Mouse (Mus musculus) monocyte, adult 2 months (primary cell): ENCODE results near the gene Hmgn2.

Experiments
- DNase-seq, 2 experiments: peaks; one replicate each; pipeline ENCODE4 v3.0.0; 2022; ENCODE audit warnings: low spot score in 2 of 2, low read depth in 1 of 2

The Hmgn2 gene

DNA sequence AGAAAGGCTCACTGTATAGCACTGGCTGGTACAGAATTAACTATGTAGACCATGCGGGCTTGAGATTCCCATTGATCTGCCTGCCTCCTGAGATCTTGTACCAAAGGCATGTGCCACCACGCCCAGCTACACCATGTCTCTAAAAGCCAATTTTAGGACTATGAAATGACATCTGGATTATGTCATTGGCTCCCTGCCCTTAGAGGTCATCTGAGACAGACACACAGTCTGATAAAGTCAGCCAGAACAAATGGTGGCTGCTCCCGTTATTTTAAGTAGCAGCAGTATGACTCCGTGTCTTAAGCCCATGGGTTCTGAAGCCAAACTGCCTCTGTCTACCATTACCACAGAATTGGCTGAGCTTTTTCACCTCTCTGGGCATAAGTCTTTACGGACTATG is 12.0 kb upstream of the Hmgn2 start:
- no peak for DNase-seq

DNA sequence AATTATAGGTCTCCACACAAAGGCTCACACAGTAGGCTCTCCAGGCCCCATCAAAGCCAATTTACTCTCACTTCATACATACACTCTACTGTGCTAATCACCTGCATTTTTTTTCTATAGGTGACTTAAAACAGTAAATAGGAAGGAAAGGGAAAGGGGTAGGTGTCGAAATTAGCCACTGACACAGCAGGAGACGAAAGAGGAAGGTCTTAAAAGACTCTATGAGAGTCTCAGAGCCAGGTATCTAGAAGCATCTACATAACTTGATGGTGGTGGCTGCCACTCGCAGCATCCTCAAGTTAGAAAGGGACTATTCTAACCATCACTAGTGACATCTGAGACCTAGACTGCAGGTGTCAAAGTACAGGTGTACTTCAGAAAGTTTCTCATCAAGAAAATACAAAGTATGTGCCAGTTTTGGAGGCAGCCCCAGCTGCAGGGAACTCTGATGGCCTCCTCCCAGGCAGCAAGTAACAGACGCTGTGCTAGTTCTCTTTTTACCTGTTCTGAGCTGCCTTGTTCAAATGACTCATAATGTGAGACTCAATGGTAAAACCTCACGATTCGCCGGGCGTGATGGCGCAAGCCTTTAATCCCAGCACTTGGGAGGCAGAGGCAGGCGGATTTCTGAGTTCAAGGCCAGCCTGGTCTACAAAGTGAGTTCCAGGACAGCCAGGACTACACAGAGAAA is 9.7 kb upstream of the Hmgn2 start:
- DNase-seq = no peak

DNA sequence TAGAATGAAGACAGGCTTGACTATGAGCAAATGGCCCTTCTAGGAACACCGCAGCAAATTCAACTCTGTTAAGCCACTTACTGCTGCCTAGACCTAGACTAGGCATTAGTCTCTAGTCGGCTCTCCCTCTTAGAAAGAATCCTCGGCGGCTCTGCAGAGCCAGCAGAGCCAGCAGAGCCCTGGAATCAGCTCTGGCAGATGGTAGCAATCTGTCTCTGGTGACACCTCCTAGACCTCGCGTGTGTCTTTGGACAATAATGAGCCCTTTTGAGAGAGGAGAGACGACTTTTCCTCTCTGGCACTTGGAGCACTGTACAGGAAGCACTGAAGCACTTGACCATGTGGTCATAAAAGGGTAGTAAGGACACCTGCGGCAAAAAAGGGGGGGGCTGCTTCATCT is 3.3 kb upstream of the Hmgn2 start:
- no peak for DNase-seq

DNA sequence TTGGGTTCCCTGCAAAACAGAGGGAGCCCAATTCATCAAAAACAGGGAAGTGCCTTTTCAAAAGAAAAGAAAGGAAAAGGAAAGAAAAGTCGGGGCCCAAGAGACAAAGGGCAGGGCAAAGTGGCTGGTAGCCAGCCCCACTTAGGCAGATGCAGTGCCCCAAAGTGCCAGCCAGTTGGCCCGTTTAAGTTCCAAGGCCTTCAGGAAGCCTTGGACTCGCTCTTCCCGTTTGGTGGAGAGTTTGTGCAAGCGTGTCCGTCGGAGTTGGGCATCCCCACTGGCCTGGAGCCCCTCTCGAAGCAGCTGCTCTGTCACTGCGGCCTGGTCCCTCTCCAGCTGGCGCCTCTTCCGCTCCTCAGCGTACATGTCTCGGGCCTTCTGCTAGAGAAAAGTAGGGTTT is 2.4 kb upstream of the Hmgn2 start:
- no peak for DNase-seq

DNA sequence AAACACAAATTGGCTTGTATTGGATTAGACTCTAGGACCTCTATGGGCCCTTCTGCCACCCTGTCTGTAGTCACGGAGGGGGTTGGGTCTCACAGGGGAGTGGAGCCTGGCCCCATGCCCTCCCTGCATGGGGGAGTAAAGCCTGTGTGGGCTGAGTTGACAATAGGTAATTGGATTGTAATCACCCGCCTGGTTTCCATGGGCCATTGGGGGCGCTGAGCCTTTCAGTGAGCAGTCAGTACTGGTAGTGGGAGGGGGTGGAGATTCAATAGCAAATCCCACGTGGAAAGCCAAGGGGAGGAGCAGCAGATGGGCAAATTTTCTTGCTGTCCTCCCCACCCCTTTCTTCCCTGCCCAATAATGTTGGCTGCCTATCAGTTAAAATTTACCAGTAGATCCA is 1.7 kb upstream of the Hmgn2 start:
- no peak for DNase-seq

DNA sequence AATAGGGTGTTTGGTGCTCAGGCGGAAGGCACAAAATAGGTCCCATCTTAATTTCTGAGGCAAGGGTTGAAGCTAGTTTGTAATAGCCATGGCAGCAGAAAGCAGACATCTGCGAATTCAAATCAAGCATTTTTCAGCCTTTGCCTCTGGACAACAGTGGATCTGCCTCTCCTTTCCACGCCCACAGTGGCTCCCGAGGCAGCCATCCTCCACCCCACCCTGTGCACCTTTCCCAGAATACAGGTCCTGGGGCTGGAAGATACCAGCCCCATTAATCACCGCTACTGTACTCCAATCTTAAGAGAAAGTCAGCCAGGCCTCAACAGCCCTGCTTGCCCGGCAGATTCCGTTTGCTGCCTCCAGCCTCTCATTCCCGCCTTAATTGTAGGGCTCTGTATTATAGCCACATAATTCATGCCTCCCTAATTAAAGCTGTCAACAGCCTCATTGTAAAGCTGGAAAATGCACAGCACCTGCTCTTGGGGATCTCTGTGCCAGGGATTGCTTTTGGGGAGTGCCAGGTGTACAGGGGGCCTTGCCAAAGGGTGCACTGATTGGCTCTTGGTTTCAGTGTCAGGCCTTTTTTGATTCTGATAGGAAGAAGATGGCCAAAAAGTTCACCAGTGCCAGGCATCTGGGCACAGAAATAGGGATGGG is 792 bp upstream of the Hmgn2 start:
- DNase-seq = no peak

DNA sequence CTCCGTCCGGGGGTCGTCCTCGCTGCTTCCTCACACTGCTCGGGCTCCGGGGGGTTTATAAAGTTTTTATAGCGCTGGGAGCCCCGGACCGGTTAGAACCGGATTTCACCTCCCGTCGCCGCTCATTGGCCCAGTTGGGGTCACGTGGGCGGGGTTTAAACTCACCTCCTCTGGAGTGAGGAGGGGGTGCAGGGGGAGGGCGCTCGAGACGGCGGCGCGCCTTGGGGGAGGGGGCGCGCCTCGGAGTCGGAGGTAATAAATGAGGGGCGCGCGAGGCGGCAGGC is 642 bp downstream of the Hmgn2 start:
- DNase-seq = peak; percentile 70 to 76

DNA sequence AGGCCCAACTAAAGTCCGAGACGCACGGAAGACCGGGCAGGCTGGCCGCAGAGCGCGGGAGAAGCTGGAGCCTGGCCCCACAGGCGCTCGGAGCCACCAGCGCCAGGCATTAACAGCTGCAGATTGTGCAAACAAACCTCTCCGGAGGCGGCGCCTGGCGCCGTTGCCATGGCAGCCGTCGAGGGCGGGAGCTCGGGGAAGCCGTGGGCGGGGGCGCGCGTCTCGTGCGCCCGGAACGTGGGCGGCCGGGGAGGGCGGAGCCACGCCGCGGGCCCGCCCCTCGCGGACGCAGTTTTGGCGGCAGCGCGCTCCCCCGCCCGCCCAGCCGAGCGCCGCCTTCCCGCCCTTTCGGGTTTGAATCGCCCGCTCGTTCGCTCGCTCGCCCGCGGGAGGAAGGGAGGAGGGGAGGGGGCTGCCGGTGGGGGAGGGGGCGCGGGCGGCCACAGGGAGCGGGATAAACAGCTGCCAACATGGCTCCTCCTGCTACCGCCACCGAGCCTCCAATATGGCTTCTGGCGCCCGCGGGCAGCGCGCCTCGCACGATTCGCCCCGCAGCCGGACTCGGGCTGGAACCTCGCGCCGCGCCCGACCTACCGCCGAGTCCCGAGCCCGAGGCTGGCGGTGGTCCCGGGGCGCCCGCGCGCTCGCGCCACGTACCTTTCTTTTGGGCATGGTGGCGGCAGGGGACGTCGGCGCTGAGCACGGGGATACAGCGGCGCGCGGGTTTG is 1.1 kb downstream of the Hmgn2 start:
- peak; percentile 84 to 96 for DNase-seq

DNA sequence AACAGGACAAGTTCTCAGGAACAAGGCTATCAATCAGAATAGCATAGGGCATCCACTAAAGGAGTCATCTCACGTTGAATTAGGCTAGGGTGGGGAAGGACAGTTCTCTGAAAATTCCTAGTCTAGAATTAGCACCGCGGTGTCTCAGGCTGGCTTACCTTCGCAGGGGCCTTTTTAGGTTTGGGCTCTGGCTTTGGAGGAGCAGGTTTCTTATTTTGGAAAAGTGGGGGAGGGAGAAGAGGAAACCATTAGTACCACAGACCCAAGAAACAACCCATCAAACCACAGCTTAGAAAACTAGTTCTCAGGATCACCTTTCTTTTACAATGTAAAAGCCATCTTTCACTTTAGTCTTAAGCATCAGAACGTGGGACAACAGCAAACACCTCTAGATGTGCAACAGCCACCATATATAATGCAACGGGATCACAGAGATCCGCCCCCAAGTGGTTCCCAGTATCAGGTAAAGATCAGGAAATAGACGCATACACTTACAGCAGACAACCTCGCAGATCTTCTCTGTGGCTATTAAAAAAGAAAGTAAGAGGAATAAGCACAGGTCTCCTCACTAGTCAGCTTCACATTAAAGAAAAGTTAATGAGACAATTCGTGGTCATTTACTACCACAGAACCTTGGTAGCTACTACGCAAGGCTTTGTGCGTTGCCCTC is 2.0 kb downstream of the Hmgn2 start:
- DNase-seq = no peak

DNA sequence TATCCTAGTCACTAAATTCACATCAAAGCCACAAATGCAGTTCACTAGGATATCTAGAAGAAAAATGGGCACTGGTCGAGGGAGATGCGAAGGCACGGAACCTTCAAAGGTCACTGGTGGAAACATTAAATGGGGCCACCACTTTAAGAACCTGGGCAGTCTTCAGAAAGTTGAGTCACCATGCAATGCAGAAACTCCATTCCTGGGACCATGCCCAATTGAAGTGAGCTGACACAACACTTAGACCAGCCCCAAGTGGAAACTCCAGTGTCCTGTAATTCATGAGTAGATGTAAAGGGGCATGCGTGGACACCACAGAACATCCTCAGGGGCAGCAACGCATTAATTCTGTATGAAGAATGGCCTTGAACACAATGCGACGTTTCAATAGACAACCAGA is 5.9 kb downstream of the Hmgn2 start:
- no peak for DNase-seq

DNA sequence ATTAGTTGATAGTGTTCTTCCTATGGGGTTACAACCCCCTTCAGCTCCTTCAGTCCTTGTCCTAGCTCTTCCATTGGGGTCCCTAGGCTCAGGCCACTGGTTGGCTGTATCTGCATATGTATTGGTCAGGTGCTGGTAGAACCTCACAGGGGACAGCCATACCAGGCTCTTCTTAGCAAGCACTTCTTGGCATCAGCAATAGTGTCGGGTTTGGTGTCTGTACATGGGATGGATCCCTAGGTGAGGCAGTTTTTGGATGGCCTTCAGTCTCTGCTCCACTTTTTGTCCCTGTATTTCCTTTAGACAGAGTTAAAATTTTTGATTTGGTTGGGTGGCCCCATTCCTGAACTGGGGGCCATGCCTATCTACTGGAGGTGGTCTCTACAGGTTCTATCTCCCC is 9.6 kb downstream of the Hmgn2 start:
- no peak for DNase-seq

DNA sequence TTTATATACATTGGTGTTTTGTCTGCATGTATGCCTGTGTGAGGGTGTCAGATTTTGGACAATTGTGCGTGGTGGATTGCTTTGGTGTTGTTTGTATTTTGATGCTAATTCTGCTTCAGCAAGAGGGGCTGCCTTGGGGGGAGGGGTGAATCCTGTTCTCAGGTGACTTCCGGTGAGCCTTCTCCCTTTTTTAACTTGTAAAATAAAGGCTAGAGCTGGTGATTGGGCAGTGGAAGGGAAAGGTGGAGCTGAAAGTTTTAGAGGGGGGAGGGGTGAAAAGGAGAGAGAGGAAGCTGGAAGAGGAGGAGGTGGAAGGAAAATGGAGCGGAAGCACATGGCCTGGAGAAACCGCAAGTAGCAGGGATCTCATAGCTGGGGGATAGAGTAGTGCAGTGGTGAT is 12.1 kb downstream of the Hmgn2 start:
- DNase-seq = no peak

DNA sequence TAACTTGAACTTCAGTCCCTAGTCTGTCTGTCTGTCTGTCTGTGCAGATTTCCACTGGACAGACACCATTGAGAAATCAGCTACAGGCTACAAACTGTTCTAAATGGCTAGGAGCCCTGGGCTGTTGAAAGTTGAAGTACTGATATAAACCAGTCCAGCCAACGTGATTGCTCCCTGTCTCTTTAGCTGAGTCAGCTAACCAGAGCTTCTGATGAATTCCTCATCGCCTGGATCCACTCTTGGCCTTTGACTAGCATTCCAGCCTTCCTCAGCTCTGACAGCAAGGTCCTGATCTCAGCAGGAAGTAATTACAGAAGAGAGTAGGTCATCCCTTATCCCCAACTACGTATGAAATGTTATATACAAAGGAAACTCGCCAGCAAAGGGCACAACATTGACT is 21.7 kb downstream of the Hmgn2 start:
- DNase-seq = no peak

DNA sequence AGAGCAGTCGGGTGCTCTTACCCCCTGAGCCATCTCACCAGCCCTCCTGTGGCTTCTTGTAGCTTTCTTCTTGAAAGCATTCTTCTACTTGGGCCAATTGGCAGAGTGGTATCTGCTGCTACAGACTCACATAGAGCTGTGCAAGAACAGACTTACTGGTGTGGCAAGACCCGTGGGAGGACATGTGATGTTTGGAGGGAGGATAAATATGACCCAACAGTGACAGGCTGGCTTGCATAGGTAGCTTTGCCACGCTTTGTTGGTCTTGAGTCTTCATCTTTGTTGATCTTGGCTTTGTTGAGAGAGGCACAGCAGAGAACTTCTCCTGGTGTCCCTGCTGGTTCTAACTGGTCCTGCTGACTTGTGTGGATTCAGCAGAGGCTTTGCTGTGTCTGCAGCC is 24.7 kb downstream of the Hmgn2 start:
- no peak for DNase-seq

DNA sequence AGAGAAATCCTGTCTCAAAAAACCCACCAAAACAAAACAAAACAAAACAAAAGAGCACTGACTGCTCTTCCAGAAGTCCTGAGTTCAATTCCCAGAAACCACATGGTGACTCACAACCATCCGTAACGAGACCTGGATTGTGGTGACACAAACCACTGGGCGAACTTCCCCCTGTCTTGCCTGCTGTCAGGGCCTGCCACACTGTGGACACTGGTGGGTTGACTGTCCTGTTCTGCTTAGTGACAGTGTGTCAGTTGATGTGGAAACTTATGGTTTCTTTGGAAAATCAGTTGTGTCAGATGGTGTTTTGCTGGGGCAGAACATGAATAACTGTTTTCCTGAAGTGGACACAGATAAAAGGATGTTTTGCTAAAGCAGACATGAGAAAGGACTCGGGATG is 25.8 kb downstream of the Hmgn2 start:
- no peak for DNase-seq

DNA sequence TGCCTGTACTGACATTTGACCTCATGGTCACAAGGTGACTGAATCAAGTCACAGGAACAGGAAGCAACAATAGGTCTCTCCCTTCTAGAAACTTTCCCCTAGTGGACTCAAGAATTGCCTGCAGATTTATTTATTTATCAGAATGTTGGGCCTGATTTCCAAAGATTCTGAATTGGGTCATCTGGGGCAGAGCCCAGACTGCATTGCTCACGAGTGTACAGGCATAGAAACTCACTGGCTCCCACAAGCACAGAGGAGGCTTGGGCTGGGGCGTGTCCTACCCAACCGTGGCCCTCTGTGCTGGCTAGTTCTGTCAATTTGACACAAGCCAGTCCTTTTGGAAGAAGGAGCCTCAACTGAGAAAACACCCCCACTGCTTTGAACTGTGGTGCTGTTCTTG is 26.9 kb downstream of the Hmgn2 start:
- no peak for DNase-seq

DNA sequence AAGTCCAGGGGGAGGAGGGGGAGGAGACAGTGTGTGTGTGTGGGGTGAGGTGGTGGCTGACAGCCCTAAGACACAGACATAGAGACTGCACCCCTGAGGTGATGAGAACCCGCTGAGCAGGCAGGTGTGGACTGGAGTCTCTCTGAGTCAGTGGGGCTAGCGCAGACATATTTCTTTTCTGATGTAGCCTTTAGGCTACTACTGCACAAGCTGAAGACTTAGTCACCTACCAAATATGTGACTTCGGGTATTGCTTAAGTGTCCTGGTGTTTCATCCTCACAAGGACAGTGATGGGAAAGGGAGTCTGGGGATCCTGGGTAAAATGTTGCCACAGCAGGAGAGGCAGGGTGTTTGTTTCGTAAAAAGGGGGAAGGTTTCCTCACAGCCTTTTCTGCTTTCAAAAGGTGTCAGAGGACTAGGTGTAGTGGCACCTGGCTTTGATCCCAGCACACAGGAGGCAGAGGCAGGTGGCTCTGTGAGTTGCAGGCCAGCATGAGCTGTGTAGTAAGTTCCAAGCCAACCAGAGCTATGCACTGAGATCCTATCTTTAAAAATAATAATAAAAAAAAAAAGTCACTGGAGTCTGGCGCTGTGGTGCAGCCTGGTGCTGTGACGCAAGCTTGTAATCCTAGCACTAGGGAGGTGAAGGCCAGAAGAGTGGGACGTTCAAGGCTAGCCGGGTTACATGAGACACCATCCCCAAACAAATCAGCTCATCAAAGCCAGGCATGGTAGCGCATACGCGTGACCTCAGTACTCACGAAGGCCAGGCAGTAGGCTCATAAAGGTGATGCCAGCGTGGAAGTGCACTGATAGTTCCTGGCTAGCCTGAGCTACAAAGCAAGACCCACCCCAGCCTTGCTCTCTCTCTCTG is 27.8 kb downstream of the Hmgn2 start:
- no peak for DNase-seq

DNA sequence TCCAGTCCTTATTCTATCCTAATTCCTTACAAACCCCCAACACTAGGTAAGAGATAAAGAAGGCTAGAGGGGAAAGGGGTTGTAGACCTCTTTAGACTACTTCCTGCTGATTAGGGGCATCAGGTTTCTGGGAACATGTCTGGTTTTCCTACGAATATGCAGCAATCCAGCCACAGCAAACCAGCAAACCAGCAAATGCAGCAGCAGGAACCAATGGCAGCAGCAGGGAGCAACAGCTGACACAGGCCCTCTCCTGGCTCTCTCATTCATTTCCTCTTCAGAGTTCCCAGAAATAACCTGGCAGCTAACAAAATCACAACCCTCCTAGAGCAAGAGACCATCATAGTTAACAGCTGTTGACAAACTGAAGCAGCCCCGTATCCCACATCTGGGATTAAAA is 30.4 kb downstream of the Hmgn2 start:
- DNase-seq = no peak

DNA sequence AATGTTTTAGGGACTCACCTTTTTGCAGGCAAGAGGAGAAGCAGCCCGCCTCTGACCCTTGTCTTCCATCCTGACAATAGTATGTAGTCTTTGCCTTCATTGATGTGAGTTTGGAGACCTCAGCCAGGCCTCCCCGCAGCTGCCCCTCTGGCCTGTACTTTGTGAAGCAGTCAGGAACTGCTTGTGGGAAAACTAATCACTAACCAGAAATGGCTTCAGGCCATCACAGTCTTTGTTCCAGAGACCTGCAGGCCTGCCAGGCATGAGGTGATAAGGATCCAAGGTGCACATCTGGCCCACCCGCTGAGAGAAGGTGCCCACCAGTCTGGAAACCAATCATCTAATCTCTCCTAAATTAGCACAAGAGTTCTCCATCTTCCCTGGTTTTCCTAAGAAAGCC is 36.7 kb downstream of the Hmgn2 start:
- DNase-seq = no peak

DNA sequence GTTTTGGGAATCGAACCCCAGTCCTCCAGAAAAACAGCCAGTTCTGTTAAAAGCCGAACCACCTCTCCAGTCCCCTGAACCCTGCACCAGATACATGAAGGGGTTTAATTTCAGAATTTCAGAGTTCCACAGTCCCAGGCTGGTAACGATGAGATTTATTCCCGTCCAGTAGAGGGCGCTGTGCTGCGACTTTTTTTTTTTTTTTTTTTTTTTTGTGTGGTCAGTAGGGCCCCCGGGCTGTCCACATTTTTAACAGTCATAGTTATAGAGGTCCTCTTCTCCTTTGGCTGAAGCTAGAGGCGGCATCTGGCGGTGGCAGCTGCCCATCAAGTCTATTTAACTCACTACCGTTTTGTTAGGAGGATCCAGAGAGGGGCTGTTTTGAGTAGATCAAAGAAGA is 37.1 kb downstream of the Hmgn2 start:
- no peak for DNase-seq

DNA sequence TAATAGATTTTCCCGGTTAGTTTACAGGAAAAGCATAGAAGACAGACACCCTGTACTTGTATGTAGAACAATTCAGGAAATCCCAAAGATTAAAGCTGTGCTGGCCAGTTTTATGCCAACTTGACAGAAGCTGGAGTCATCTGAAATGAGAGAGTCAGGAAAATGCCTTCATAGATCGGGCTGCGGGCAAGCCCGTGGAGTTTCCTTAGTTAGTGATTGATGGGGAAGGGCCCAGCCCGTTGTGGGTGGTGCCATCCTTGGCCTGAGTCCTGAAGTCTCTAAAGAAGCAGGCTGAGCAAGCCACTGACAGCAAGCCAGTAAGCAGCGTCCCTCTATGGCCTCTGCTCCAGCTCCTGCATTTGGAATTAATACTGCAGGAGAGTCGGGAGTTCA is 39.2 kb downstream of the Hmgn2 start:
- DNase-seq = no peak
